21 mouse cellular contexts compared by ENCODE assay signal in genomic region chr17:46837897-46838296, GRCm38 (mm10).
"Had no signal": no experiment of that assay in that cellular context is flagged by ENCODE, and none has a peak within 500 bp of the region (broad histone marks: within the 10 kb centered on the region; RNA-seq: fewer than 3 reads in every experiment).

No protein-coding gene starts in this region.

- H3K27ac ChIP-seq: liver, embryonic 15.5 days; lung, embryonic 15.5 days; midbrain, embryonic 10.5 days; midbrain, embryonic 13.5 days; midbrain, embryonic 15.5 days; neural tube, embryonic 13.5 days; neural tube, embryonic 15.5 days had no signal

- H3K4me1 ChIP-seq: lung, embryonic 15.5 days; midbrain, embryonic 13.5 days; midbrain, embryonic 15.5 days; neural tube, embryonic 15.5 days had no signal

- ATAC-seq: liver, postnatal 0 days; lung, postnatal 0 days; midbrain, embryonic 13.5 days; midbrain, embryonic 15.5 days had no signal

- H3K36me3 ChIP-seq: liver, embryonic 15.5 days; lung, embryonic 15.5 days; midbrain, embryonic 10.5 days; midbrain, embryonic 15.5 days; neural tube, embryonic 15.5 days had no signal

- H3K4me3 ChIP-seq: liver, embryonic 15.5 days; lung, embryonic 15.5 days; midbrain, embryonic 10.5 days; midbrain, embryonic 13.5 days; midbrain, embryonic 15.5 days; myocyte; neural tube, embryonic 13.5 days; neural tube, embryonic 15.5 days had no signal

- DNase-seq: liver, postnatal 0 days; lung, adult 2 months; lung, postnatal 14 days; lung, postnatal 36 days; retina, postnatal 1 day; right cerebral cortex, adult 18-20 months; right cerebral cortex, postnatal 25 days; right cerebral cortex, postnatal 4 days; spleen, adult 18-20 months; thymus, adult 18-20 months; thymus, postnatal 14 days; thymus, postnatal 36 days had no signal

- H3K9me3 ChIP-seq: liver, embryonic 15.5 days; lung, embryonic 15.5 days; midbrain, embryonic 10.5 days; midbrain, embryonic 13.5 days; midbrain, embryonic 15.5 days; neural tube, embryonic 13.5 days; neural tube, embryonic 15.5 days had no signal

- H3K27me3 ChIP-seq: liver, embryonic 15.5 days; lung, embryonic 15.5 days; midbrain, embryonic 13.5 days; midbrain, embryonic 15.5 days; neural tube, embryonic 13.5 days; neural tube, embryonic 15.5 days had no signal

- H3K4me2 ChIP-seq: liver, embryonic 15.5 days; lung, embryonic 15.5 days; midbrain, embryonic 13.5 days; midbrain, embryonic 15.5 days; neural tube, embryonic 13.5 days; neural tube, embryonic 15.5 days had no signal

- H3K9ac ChIP-seq: liver, embryonic 15.5 days; liver, postnatal 0 days; lung, embryonic 15.5 days; midbrain, embryonic 13.5 days; midbrain, embryonic 15.5 days; neural tube, embryonic 13.5 days; neural tube, embryonic 15.5 days had no signal
